ENCODE assay signal across 11 mouse cellular contexts in genomic region chr6:30525456-30526332, GRCm38 (mm10). TPM values are rescaled to one million over a fixed set of nuclear protein-coding genes. Genes with fewer than 3 reads are reported as not detected.
DNase-seq lines count a peak whose midpoint lies in the region; ATAC-seq and TF ChIP-seq lines count a peak whose summit lies in the region.
"Had no signal": no experiment of that assay in that cellular context is flagged by ENCODE, and none has a peak within 500 bp of the region (broad histone marks: within the 10 kb centered on the region; RNA-seq: fewer than 3 reads in every experiment).

No protein-coding gene starts in this region.

- no peak for TF ChIP-seq CTCF in liver, adult 2 months (IDR thresholded peaks at IDR 0.05; ENCODE audit: low read depth, low read length)
- TF ChIP-seq CTCF in liver, postnatal 0 days (IDR thresholded peaks at IDR 0.05; ENCODE audit: low read depth) = no peak
- TF ChIP-seq CTCF in lung, postnatal 0 days (IDR thresholded peaks at IDR 0.05) = no peak

- H3K4me3 ChIP-seq in liver, adult 2 months (ENCODE audit: insufficient read depth, low read depth, low read length) = no peak overlapping the region
- H3K4me3 ChIP-seq in liver, postnatal 0 days (ENCODE audit: low read depth, low read length) = no peak overlapping the region
- no peak overlapping the region for H3K4me3 ChIP-seq in embryonic facial prominence, embryonic 11.5 days (ENCODE audit: low read depth, low read length)
- no peak overlapping the region for H3K4me3 ChIP-seq in hindbrain, embryonic 15.5 days
- H3K4me3 ChIP-seq in liver, embryonic 13.5 days (replicated peaks) = no peak overlapping the region
- no peak overlapping the region for H3K4me3 ChIP-seq in lung, postnatal 0 days (ENCODE audit: low read depth, low read length)

- no peak overlapping the region for H3K4me2 ChIP-seq in liver, postnatal 0 days (ENCODE audit: low read depth, low read length)
- no peak overlapping the region for H3K4me2 ChIP-seq in embryonic facial prominence, embryonic 11.5 days (ENCODE audit: low read depth, low read length)
- no peak overlapping the region for H3K4me2 ChIP-seq in hindbrain, embryonic 15.5 days
- H3K4me2 ChIP-seq in liver, embryonic 13.5 days = no peak overlapping the region
- H3K4me2 ChIP-seq in lung, postnatal 0 days (replicated peaks; ENCODE audit: low read depth, low read length) = no peak overlapping the region

- DNase-seq in liver, adult 2 months (ENCODE audit: extremely low read depth, low read depth, low spot score) = peak; percentile 61
- DNase-seq in liver, postnatal 0 days = no peak
- peak; percentile 72 for DNase-seq in embryonic facial prominence, embryonic 11.5 days (ENCODE audit: low spot score)
- no peak for DNase-seq in liver, embryonic 13.5 days
- no peak for DNase-seq in right cerebral cortex, adult 2 months (ENCODE audit: low spot score in 2 of 2)
- DNase-seq in thymus, adult 18-20 months = no peak
- DNase-seq in lung, postnatal 0 days (ENCODE audit: low spot score) = no peak
- DNase-seq: layer of hippocampus, adult 9-11 months had no signal

- H3K27ac ChIP-seq in liver, adult 2 months (replicated peaks; ENCODE audit: insufficient read depth, low read depth, low read length) = no peak overlapping the region
- no peak overlapping the region for H3K27ac ChIP-seq in liver, postnatal 0 days (ENCODE audit: low read depth)
- H3K27ac ChIP-seq in embryonic facial prominence, embryonic 11.5 days (replicated peaks; ENCODE audit: low read depth, low read length) = peak overlapping the region; percentile 96
- H3K27ac ChIP-seq in hindbrain, embryonic 15.5 days (replicated peaks) = 0 out of 2 replicates have a peak overlapping the region, but pooled peaks have one; percentile 4
- H3K27ac ChIP-seq in liver, embryonic 13.5 days = 0 out of 2 replicates have a peak overlapping the region, but pooled peaks have one; percentile 13
- no peak overlapping the region for H3K27ac ChIP-seq in lung, postnatal 0 days (ENCODE audit: low read length)

- H3K9ac ChIP-seq in liver, adult 2 months (ENCODE audit: low read depth, low read length) = no peak overlapping the region
- H3K9ac ChIP-seq in liver, postnatal 0 days (replicated peaks) = no peak overlapping the region
- no peak overlapping the region for H3K9ac ChIP-seq in embryonic facial prominence, embryonic 11.5 days (replicated peaks; ENCODE audit: low read length)
- H3K9ac ChIP-seq in hindbrain, embryonic 15.5 days = no peak overlapping the region
- no peak overlapping the region for H3K9ac ChIP-seq in liver, embryonic 13.5 days
- H3K9ac ChIP-seq in lung, postnatal 0 days (replicated peaks; ENCODE audit: low read depth) = no peak overlapping the region

- TF ChIP-seq EP300 in liver, postnatal 0 days (IDR thresholded peaks at IDR 0.05; ENCODE audit: low read depth) = no peak
- TF ChIP-seq EP300 in lung, postnatal 0 days (IDR thresholded peaks at IDR 0.05) = no peak

- no peaks in the 10 kb centered on the region for H3K9me3 ChIP-seq in liver, postnatal 0 days (ENCODE audit: low read length)
- H3K9me3 ChIP-seq in embryonic facial prominence, embryonic 11.5 days (replicated peaks; ENCODE audit: control insufficient read depth, low read length) = no peaks in the 10 kb centered on the region
- no peaks in the 10 kb centered on the region for H3K9me3 ChIP-seq in hindbrain, embryonic 15.5 days
- H3K9me3 ChIP-seq in liver, embryonic 13.5 days (replicated peaks) = no peaks in the 10 kb centered on the region
- no peaks in the 10 kb centered on the region for H3K9me3 ChIP-seq in lung, postnatal 0 days (ENCODE audit: low read length)

- TF ChIP-seq POLR2A in liver, adult 2 months (IDR thresholded peaks at IDR 0.05; ENCODE audit: extremely low read depth, insufficient read depth, low read length) = no peak

- no peaks in the 10 kb centered on the region for H3K27me3 ChIP-seq in liver, adult 2 months (ENCODE audit: control insufficient read depth, insufficient read depth, low read length)
- no peaks in the 10 kb centered on the region for H3K27me3 ChIP-seq in liver, postnatal 0 days (ENCODE audit: insufficient read depth, low read length)
- H3K27me3 ChIP-seq in embryonic facial prominence, embryonic 11.5 days (ENCODE audit: control insufficient read depth, insufficient read depth, low read length) = no peaks in the 10 kb centered on the region
- H3K27me3 ChIP-seq in hindbrain, embryonic 15.5 days = no peaks in the 10 kb centered on the region
- H3K27me3 ChIP-seq in liver, embryonic 13.5 days = peaks cover 17% of the 10 kb centered on the region
- no peaks in the 10 kb centered on the region for H3K27me3 ChIP-seq in lung, postnatal 0 days (replicated peaks; ENCODE audit: insufficient read depth, low read length)

- WGBS in liver, adult 2 months = 43% methylated on average over 7 of the region's 7 CpGs
- 59% methylated on average over 7 of the region's 7 CpGs for WGBS in liver, postnatal 0 days (ENCODE audit: insufficient replicate concordance)
- 19% methylated on average over 7 of the region's 7 CpGs for WGBS in embryonic facial prominence, embryonic 11.5 days
- 56% methylated on average over 7 of the region's 7 CpGs for WGBS in hindbrain, embryonic 15.5 days
- WGBS in liver, embryonic 13.5 days (ENCODE audit: insufficient replicate concordance) = 58% methylated on average over 7 of the region's 7 CpGs
- WGBS in lung, postnatal 0 days = 66% methylated on average over 7 of the region's 7 CpGs

- H3K36me3 ChIP-seq in liver, adult 2 months (ENCODE audit: control insufficient read depth, insufficient read depth, low read length) = no peaks in the 10 kb centered on the region
- no peaks in the 10 kb centered on the region for H3K36me3 ChIP-seq in liver, postnatal 0 days (replicated peaks; ENCODE audit: insufficient read depth, low read length)
- H3K36me3 ChIP-seq in embryonic facial prominence, embryonic 11.5 days (replicated peaks; ENCODE audit: control insufficient read depth, insufficient read depth, low read depth, low read length) = no peaks in the 10 kb centered on the region
- H3K36me3 ChIP-seq in hindbrain, embryonic 15.5 days = no peaks in the 10 kb centered on the region
- H3K36me3 ChIP-seq in liver, embryonic 13.5 days = no peaks in the 10 kb centered on the region
- H3K36me3 ChIP-seq in lung, postnatal 0 days (ENCODE audit: insufficient read depth, low read length) = no peaks in the 10 kb centered on the region

- no peaks in the 10 kb centered on the region for H3K4me1 ChIP-seq in liver, adult 2 months (ENCODE audit: control insufficient read depth, insufficient read depth, low read length)
- H3K4me1 ChIP-seq in liver, postnatal 0 days (ENCODE audit: insufficient read depth) = no peaks in the 10 kb centered on the region
- peaks cover 7% of the 10 kb centered on the region; the same call in 1 of the 2 replicates for H3K4me1 ChIP-seq in embryonic facial prominence, embryonic 11.5 days (ENCODE audit: control insufficient read depth, insufficient read depth, low read length)
- peaks cover 19% of the 10 kb centered on the region for H3K4me1 ChIP-seq in hindbrain, embryonic 15.5 days (replicated peaks)
- H3K4me1 ChIP-seq in liver, embryonic 13.5 days (replicated peaks) = 0 out of 2 replicates have a peak, but pooled peaks cover 5% of the 10 kb centered on the region
- no peaks in the 10 kb centered on the region for H3K4me1 ChIP-seq in lung, postnatal 0 days (ENCODE audit: insufficient read depth, low read depth, low read length)

- no peak for ATAC-seq in liver, postnatal 0 days
- no peak for ATAC-seq in embryonic facial prominence, embryonic 11.5 days (replicated peaks; ENCODE audit: insufficient number of reproducible peaks, low FRiP score, low TSS enrichment, low read depth)
- ATAC-seq in hindbrain, embryonic 15.5 days (ENCODE audit: low FRiP score, low read depth) = no peak
- ATAC-seq in liver, embryonic 13.5 days (ENCODE audit: low read depth) = no peak
- ATAC-seq in lung, postnatal 0 days = no peak

- H3K79me2 ChIP-seq in liver, adult 2 months (ENCODE audit: control insufficient read depth, insufficient read depth, low read length) = no peaks in the 10 kb centered on the region

RNA-seq across cellular contexts. Expression of gene Cpa2, which starts 15.7 kb away (rescaled TPM):
- 6.5 and 32.6 TPM in 2 replicates for total RNA-seq in liver, adult 2 months (2014; rRNA removed)
- polyA plus RNA-seq in liver, adult 2 months (2012; rRNA removed) = 0.12 TPM in 1 of 2 replicates, not detected in the other
- polyA plus RNA-seq in liver, postnatal 0 days (2015; fragmentation: Nextera tagmentation; extraction: Ambion mirVana) = 0.63 and 2.1 TPM in 2 replicates
- polyA plus RNA-seq in embryonic facial prominence, embryonic 11.5 days (2014; fragmentation: Nextera tagmentation; extraction: Ambion mirVana) = 9.1 and 10.5 TPM in 2 replicates
- 7.3 and 8.5 TPM in 2 replicates for polyA plus RNA-seq in hindbrain, embryonic 15.5 days (2015; fragmentation: Nextera tagmentation; extraction: Ambion mirVana)
- polyA plus RNA-seq in liver, embryonic 13.5 days (2015; fragmentation: Nextera tagmentation; extraction: Ambion mirVana) = 1.1 and 2.5 TPM in 2 replicates
- 2.7 and 3.0 TPM in 2 replicates for polyA plus RNA-seq in lung, postnatal 0 days (2015; fragmentation: Nextera tagmentation; extraction: Ambion mirVana)

RNA-seq across cellular contexts. Expression of gene Ssmem1, which starts 16.0 kb away (rescaled TPM):
- 0.20 TPM in 1 of 2 replicates, not detected in the other for total RNA-seq in liver, adult 2 months (2014; rRNA removed)
- not detected in 2 replicates for polyA plus RNA-seq in liver, adult 2 months (2012; rRNA removed)
- polyA plus RNA-seq in liver, postnatal 0 days (2015; fragmentation: Nextera tagmentation; extraction: Ambion mirVana) = not detected in 2 replicates
- 0.15 and 0.36 TPM in 2 replicates for polyA plus RNA-seq in embryonic facial prominence, embryonic 11.5 days (2014; fragmentation: Nextera tagmentation; extraction: Ambion mirVana)
- polyA plus RNA-seq in hindbrain, embryonic 15.5 days (2015; fragmentation: Nextera tagmentation; extraction: Ambion mirVana) = 0.22 TPM in 1 of 2 replicates, not detected in the other
- polyA plus RNA-seq in liver, embryonic 13.5 days (2015; fragmentation: Nextera tagmentation; extraction: Ambion mirVana) = 0.12 and 0.30 TPM in 2 replicates
- 0.12 TPM in 1 of 2 replicates, not detected in the other for polyA plus RNA-seq in lung, postnatal 0 days (2015; fragmentation: Nextera tagmentation; extraction: Ambion mirVana)
- polyA plus RNA-seq: spleen, adult 2 months had no signal

RNA-seq across cellular contexts. Expression of gene Tmem209, which starts 16.1 kb away (rescaled TPM):
- 9.2 and 12.0 TPM in 2 replicates for total RNA-seq in liver, adult 2 months (2014; rRNA removed)
- 18.4 and 23.5 TPM in 2 replicates for polyA plus RNA-seq in liver, adult 2 months (2012; rRNA removed)
- 10.8 and 12.6 TPM in 2 replicates for polyA plus RNA-seq in liver, postnatal 0 days (2015; fragmentation: Nextera tagmentation; extraction: Ambion mirVana)
- 44.1 TPM in 2 replicates for polyA plus RNA-seq in embryonic facial prominence, embryonic 11.5 days (2014; fragmentation: Nextera tagmentation; extraction: Ambion mirVana)
- polyA plus RNA-seq in hindbrain, embryonic 15.5 days (2015; fragmentation: Nextera tagmentation; extraction: Ambion mirVana) = 25.4 and 30.3 TPM in 2 replicates
- polyA plus RNA-seq in liver, embryonic 13.5 days (2015; fragmentation: Nextera tagmentation; extraction: Ambion mirVana) = 22.6 and 24.8 TPM in 2 replicates
- 14.6 TPM in 2 replicates for polyA plus RNA-seq in lung, postnatal 0 days (2015; fragmentation: Nextera tagmentation; extraction: Ambion mirVana)

RNA-seq across cellular contexts. Expression of gene Cpa4, which starts 42.5 kb away (rescaled TPM):
- total RNA-seq in liver, adult 2 months (2014; rRNA removed) = not detected in 2 replicates
- polyA plus RNA-seq in liver, adult 2 months (2012; rRNA removed) = not detected in 2 replicates
- polyA plus RNA-seq in liver, postnatal 0 days (2015; fragmentation: Nextera tagmentation; extraction: Ambion mirVana) = 0.05 TPM in 1 of 2 replicates, not detected in the other
- 1.4 TPM in 2 replicates for polyA plus RNA-seq in embryonic facial prominence, embryonic 11.5 days (2014; fragmentation: Nextera tagmentation; extraction: Ambion mirVana)
- 0.52 and 0.96 TPM in 2 replicates for polyA plus RNA-seq in hindbrain, embryonic 15.5 days (2015; fragmentation: Nextera tagmentation; extraction: Ambion mirVana)
- 0.13 and 0.16 TPM in 2 replicates for polyA plus RNA-seq in liver, embryonic 13.5 days (2015; fragmentation: Nextera tagmentation; extraction: Ambion mirVana)
- polyA plus RNA-seq in lung, postnatal 0 days (2015; fragmentation: Nextera tagmentation; extraction: Ambion mirVana) = 0.05 and 0.07 TPM in 2 replicates
- total RNA-seq: MEL had no signal
- polyA plus RNA-seq: spleen, adult 2 months had no signal

Comparison
In these comparisons a context has a peak if more than half of its experiments do, and no peak if none do; other contexts are left out.
1. DNase-seq: peak in liver, adult 2 months (single experiment) and embryonic facial prominence, embryonic 11.5 days (single experiment); none in liver, postnatal 0 days (single experiment), liver, embryonic 13.5 days (single experiment), right cerebral cortex, adult 2 months (0 of 2), thymus, adult 18-20 months (0 of 2) and lung, postnatal 0 days (single experiment).
2. H3K27ac ChIP-seq: peak in embryonic facial prominence, embryonic 11.5 days (single experiment), hindbrain, embryonic 15.5 days (single experiment) and liver, embryonic 13.5 days (single experiment); none in liver, adult 2 months (single experiment), liver, postnatal 0 days (single experiment) and lung, postnatal 0 days (single experiment).